Mouse (Mus musculus) liver, embryonic 16.5 days (tissue): Measurements from ENCODE around the gene Mxra7. TPM values are rescaled to one million over a fixed set of nuclear protein-coding genes. Genes with fewer than 3 reads are reported as not detected.

Experiments
- ATAC-seq: fragments of 200-750 bp; cut with Nextera tagmentation; 2 replicates; pipeline ENCODE4 v1.8.0; 2017; ENCODE audit warnings: low read depth, mild to moderate bottlenecking, moderate number of reproducible peaks, moderate library complexity
- H3K27ac ChIP-seq: fragments of 300-500 bp; sonication (generic); 2 replicates; pipeline ENCODE4 v1.5.1; 2014; ENCODE audit warnings: mild to moderate bottlenecking, low read length
- H3K27me3 ChIP-seq: fragments of 300-500 bp; sonication (generic); 2 replicates; pipeline ENCODE4 v1.6.1; 2014; ENCODE audit warnings: low read depth, low read length, mixed read lengths; ENCODE audit not compliant: control insufficient read depth, insufficient read depth
- H3K36me3 ChIP-seq: fragments of 300-500 bp; sonication (generic); 2 replicates; pipeline ENCODE4 v1.6.1; 2014; ENCODE audit warnings: mild to moderate bottlenecking; ENCODE audit not compliant: control insufficient read depth, insufficient read depth
- H3K4me1 ChIP-seq: fragments of 300-500 bp; sonication (generic); 2 replicates; pipeline ENCODE4 v1.6.1; 2014; ENCODE audit warnings: low read depth, low read length, mixed read lengths; ENCODE audit not compliant: control insufficient read depth
- H3K4me2 ChIP-seq: fragments of 300-500 bp; sonication (generic); 2 replicates; pipeline ENCODE4 v1.6.1; 2014; ENCODE audit warnings: low read depth, low read length, mixed read lengths
- H3K4me3 ChIP-seq: fragments of 300-500 bp; sonication (generic); 2 replicates; pipeline ENCODE4 v1.5.1; 2014; ENCODE audit warnings: low read depth, mild to moderate bottlenecking, low read length
- H3K9ac ChIP-seq: fragments of 300-500 bp; sonication (generic); 2 replicates; pipeline ENCODE4 v1.6.1; 2014; ENCODE audit warnings: low read depth, low read length
- H3K9me3 ChIP-seq: fragments of 300-500 bp; sonication (generic); replicated peaks from 2 replicates; pipeline ENCODE4 v1.6.1; 2016; ENCODE audit warnings: low read length; ENCODE audit not compliant: control insufficient read depth
- WGBS: fragments of 180-500 bp; shearing (Covaris S2); extraction: QIAGEN DNeasy Blood & Tissue Kit; methylation state at CpG from one replicate; pipeline ENCODE4 v1.1.7; 2014; ENCODE audit not compliant: insufficient replicate concordance; 5-methylcytosine and 5-hydroxymethylcytosine counted together
- polyA plus RNA-seq: library from polyadenylated mRNA; unstranded; fragments of >200 nt; fragmentation: Nextera tagmentation; extraction: Ambion mirVana; gene quantifications from 2 replicates; pipeline ENCODE4 v1.2.1, GENCODE M21; 2015

Gene Mxra7
- polyA plus RNA-seq = 0.79 and 1.4 TPM in 2 replicates

DNA sequence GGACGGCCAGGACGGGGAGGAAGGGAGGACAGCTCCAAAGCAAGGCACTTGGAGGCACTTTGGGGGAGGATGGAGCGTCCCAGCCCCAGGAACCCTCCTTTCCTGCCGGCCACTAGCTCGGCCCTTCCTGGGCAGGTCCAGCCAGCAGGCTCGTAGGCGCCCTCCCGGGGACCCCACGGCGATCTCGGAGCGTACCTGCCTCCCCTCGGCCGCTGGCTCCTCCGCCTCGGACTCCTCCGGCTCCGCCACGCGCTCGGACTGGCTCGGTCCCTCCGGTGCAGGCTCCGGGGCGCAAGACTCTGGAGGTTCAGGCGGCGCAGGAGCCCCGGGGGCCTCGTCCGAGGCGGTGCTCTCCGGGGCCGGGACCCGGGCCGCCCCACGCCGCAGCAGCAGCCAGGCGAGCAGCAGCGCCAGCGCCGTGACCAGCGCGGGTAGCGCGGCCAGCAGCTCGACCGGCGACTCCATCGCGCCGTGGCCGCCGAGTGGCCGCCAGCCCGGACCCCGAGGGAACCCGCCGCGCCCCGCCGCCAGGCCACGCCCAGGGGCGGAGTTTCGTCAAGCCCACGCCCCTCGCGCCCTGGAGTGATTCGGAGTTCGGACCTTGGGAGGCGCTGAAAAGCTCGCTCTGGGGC, at the start of gene Mxra7:
Gene Mxra7, minus strand, starts transcription at position 513 of the 632 bp plus-strand sequence.
- Histone ChIP-seq H3K4me1 (peaks cover 4% of the 10 kb centered on the region), H3K27me3 (peaks cover 19% of the 10 kb centered on the region), H3K9ac (peak within 1 kb of the TSS; percentile 48), H3K36me3 (no peaks in the 10 kb centered on the region), H3K4me2 (peak within 1 kb of the TSS; percentile 75), H3K27ac (no peak within 1 kb of the TSS), H3K9me3 (no peaks in the 10 kb centered on the region), H3K4me3 (peak within 1 kb of the TSS; percentile 58)
- peak; percentile 59 for ATAC-seq
- WGBS = 2% methylated on average over 62 of the region's 71 CpGs

DNA sequence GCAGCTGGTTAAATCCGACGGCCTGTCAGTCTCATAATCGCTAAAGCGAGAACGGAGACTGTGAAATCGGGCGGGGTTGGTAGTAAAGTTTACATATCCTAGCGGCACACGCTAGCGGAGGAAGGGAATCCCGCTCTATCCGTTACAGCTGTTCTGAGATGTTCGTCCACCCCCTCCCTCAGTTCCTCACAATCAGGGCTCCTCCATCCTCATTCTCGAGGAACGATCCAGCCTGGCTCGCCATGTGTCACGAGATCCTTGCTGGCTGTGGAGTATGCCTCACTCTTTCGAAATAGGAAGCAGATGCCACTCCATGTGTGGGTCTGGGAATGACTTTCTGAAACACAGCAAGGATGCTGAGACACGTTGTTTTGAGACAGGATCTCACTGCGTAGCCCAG, 46.1 kb upstream of the Mxra7 start:
- Histone ChIP-seq H3K27ac (no peak overlapping the region), H3K4me2 (no peak overlapping the region), H3K27me3 (no peaks in the 10 kb centered on the region), H3K4me1 (no peaks in the 10 kb centered on the region), H3K36me3 (no peaks in the 10 kb centered on the region; the same call in 1 of the 2 replicates), H3K4me3 (no peak overlapping the region), H3K9me3 (no peaks in the 10 kb centered on the region), H3K9ac (no peak overlapping the region)
- WGBS = 85% methylated on average over 20 of the region's 20 CpGs
- no peak for ATAC-seq

DNA sequence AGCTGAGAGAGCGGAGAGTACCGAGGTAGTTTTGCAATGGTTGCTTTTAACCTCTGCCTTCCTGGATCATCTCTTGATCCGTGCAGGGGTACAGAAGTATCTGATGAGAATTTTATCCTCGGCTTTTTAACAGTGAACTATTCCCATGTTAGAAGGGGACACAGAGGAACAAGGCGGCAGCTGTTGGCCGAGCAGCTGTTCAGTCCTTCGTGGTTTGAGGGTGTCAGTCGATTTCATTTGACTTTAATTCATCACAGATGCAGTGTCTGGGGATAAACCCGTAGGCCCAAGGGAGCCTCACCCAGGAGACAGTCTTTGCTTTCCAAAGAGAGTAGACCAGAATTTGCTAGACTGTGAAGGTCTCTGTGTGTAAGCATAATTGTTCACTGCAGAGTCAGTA, 43.7 kb upstream of the Mxra7 start:
- no peak for ATAC-seq
- 80% methylated on average over 9 of the region's 9 CpGs for WGBS
- no peaks in the 10 kb centered on the region; the same call in 1 of the 2 replicates for H3K36me3 ChIP-seq

DNA sequence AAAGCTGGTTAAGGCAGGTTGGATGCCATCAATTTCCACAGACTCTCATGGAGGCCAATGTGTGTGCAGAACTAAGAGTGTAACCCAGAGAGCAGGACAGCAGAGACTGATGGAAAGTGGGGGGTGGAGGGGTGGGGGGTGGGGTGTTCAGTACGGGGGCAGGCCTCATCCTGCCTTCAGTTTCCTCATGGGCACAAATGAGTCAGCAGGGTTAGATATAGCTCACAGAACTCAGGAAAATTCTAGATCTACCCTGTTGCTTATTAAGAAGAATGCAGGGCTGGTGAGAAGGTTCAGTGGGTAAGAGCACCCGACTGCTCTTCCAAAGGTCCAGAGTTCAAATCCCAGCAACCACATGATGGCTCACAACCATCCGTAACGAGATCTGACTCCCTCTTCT, 41.8 kb upstream of the Mxra7 start:
- Histone ChIP-seq H3K4me2 (no peak overlapping the region), H3K9me3 (no peaks in the 10 kb centered on the region), H3K36me3 (no peaks in the 10 kb centered on the region; the same call in 1 of the 2 replicates), H3K4me3 (no peak overlapping the region), H3K27me3 (no peaks in the 10 kb centered on the region), H3K4me1 (no peaks in the 10 kb centered on the region), H3K9ac (no peak overlapping the region), H3K27ac (no peak overlapping the region)
- WGBS = 46% methylated on average over 4 of the region's 4 CpGs
- ATAC-seq = no peak

More for the DNA sequence above, 43.7 kb upstream of the Mxra7 start:
- Histone ChIP-seq H3K4me1 (no peaks in the 10 kb centered on the region), H3K27me3 (no peaks in the 10 kb centered on the region), H3K4me2 (no peak overlapping the region), H3K4me3 (no peak overlapping the region), H3K27ac (no peak overlapping the region), H3K9ac (no peak overlapping the region), H3K9me3 (no peaks in the 10 kb centered on the region)

DNA sequence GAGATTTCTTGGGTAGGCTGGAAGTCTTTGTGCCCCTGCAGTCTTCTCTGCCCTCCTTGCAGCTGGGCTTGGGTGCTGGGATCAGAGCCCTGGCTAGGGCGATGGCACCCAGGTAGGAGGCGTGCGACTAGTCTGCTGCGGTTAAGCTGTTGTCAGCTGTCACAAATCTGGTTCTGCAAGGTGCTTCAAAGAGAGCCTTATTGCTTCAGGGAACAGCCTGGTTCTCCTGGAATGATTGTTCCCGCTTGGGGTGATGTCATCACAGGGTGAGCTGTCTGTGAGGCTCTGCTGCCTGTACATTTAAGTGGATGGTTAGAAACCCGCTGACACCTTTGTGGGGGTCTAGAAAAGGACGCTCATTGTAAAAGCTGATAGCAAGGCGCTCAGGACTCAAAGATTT, 41.4 kb upstream of the Mxra7 start:
- H3K4me1 ChIP-seq = no peaks in the 10 kb centered on the region
- ATAC-seq = no peak
- no peaks in the 10 kb centered on the region for H3K9me3 ChIP-seq
- H3K9ac ChIP-seq = no peak overlapping the region
- no peak overlapping the region for H3K27ac ChIP-seq
- H3K4me3 ChIP-seq = no peak overlapping the region
- WGBS = 69% methylated on average over 8 of the region's 8 CpGs
- no peaks in the 10 kb centered on the region for H3K27me3 ChIP-seq
- H3K4me2 ChIP-seq = no peak overlapping the region
- H3K36me3 ChIP-seq = no peaks in the 10 kb centered on the region

DNA sequence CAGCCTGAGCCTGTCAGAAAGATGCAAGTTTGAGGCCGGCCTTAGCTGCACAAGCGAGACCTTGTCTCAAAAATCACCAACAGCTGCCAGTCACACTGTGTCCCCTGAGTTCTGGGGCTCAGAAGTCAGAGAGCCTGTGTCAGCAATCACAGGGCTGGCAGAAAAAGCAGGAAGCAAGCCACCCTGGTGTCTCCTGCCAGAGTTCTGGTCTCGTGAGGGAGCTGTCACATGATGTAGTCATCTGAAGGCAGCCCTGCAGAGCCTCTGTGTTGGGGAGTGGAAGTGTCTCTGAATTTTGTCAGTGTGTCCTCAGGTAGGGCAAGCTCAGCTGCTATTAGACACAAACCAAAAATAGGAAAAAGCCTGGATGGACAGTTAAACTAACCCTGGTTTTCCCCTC, 40.3 kb upstream of the Mxra7 start:
- Histone ChIP-seq H3K4me1 (no peaks in the 10 kb centered on the region), H3K4me3 (no peak overlapping the region), H3K27ac (no peak overlapping the region), H3K9me3 (no peaks in the 10 kb centered on the region), H3K27me3 (no peaks in the 10 kb centered on the region), H3K9ac (no peak overlapping the region), H3K4me2 (no peak overlapping the region), H3K36me3 (no peaks in the 10 kb centered on the region; the same call in 1 of the 2 replicates)
- WGBS = 61% methylated on average over 3 of the region's 3 CpGs
- no peak for ATAC-seq

DNA sequence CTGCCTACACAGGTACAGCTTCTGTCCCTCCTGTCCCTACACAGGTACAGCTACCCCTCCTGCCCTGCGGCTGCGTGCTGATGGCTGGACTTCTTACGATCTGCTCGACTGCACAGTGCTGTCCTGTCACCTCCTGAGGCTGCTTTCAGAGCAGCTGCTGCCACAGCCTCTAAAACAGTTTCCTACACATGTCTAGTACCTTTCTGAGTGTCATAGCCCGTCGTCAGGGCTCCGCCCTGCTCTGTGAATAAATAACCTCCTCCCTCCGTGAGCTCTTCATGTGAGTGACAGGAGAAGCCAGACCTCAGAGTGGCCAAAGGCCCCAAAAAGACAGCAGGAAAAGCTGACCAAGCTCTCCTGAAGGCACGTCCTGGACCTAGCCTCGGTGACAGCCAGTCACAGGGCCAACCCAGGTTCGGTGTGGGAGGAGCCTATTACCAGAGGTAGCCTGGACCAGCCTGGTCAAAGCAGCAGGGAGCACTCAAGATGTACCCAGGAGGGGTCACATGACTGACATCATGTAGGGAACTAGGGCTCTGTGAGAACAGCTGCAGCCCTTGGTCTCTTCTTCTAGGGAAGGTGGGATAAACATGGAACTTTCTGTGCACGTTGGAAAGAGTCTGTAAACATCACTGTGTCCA, 38.2 kb upstream of the Mxra7 start:
- Histone ChIP-seq H3K9ac (no peak overlapping the region), H3K4me3 (no peak overlapping the region), H3K36me3 (peaks cover 6% of the 10 kb centered on the region), H3K4me1 (no peaks in the 10 kb centered on the region), H3K27me3 (no peaks in the 10 kb centered on the region), H3K4me2 (no peak overlapping the region), H3K9me3 (no peaks in the 10 kb centered on the region), H3K27ac (no peak overlapping the region)
- no peak for ATAC-seq
- WGBS = 70% methylated on average over 12 of the region's 12 CpGs

DNA sequence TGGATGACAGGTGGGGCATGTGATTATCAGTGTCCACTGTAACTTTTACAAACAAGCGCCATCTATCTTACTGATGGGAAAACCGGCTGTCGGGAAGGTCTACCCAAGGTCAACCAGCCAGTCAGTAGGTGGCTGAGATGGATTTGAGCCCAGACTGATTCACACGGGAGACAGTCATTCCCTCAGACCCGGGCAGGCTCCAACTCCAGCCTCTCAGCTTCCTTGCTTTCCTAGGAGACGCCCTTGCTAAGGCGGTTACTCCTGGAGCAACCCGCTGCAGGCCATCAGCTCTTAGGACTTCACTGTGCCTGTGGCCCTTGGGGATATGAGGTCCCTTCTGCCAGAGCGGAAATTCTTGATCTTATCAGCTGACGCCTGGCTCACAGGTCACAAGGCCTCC, 36.6 kb upstream of the Mxra7 start:
- Histone ChIP-seq H3K4me3 (no peak overlapping the region), H3K4me2 (no peak overlapping the region), H3K9ac (no peak overlapping the region), H3K27me3 (no peaks in the 10 kb centered on the region), H3K9me3 (no peaks in the 10 kb centered on the region), H3K36me3 (peaks cover 7% of the 10 kb centered on the region), H3K4me1 (no peaks in the 10 kb centered on the region), H3K27ac (no peak overlapping the region)
- 65% methylated on average over 10 of the region's 10 CpGs for WGBS
- ATAC-seq = no peak

DNA sequence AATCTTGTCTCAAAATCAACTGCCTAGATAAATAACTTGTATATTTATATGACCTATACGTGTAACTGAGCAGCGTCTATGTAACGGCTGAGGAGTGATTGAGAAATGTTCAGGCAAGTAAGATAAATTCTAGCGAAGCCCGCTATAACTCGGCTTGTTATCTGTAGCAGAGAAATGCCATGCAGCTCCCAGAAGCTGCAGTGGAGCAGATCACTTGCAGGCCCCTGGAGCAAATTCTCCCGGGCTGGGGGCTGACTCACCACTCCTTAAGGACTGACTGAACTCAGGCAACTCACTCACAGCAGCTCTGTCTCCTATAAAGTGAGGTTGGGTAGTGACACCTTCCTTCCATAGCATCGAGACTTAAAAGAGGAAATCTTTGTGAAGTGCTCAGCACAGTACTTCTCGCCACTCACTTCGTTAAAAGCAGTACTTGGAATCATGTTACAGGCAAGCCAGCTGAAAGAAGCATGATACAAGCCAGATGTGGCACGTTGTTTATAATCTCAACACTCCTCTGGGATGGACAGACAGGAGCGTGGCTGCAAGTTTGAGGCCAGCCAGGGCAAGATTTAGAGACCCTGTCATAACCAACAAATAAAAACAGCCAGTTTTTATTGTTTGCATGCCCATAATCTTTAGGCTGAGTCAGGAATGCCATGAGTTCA, 29.5 kb upstream of the Mxra7 start:
- no peak overlapping the region for H3K4me2 ChIP-seq
- H3K4me3 ChIP-seq = no peak overlapping the region
- H3K9me3 ChIP-seq = no peaks in the 10 kb centered on the region
- H3K27me3 ChIP-seq = no peaks in the 10 kb centered on the region
- H3K4me1 ChIP-seq = peaks cover 10% of the 10 kb centered on the region
- no peak for ATAC-seq
- WGBS = 61% methylated on average over 12 of the region's 12 CpGs
- no peak overlapping the region for H3K27ac ChIP-seq
- peaks cover 6% of the 10 kb centered on the region; the same call in 1 of the 2 replicates for H3K36me3 ChIP-seq
- no peak overlapping the region for H3K9ac ChIP-seq
